Mouse (Mus musculus): ENCODE data around the gene Fgfr2.
"Not testable (repeated sequence)": the region's sequence is repeated elsewhere in the genome, so short reads cannot be mapped to it uniquely, and the experiment has no call there.

The Fgfr2 gene

DNA sequence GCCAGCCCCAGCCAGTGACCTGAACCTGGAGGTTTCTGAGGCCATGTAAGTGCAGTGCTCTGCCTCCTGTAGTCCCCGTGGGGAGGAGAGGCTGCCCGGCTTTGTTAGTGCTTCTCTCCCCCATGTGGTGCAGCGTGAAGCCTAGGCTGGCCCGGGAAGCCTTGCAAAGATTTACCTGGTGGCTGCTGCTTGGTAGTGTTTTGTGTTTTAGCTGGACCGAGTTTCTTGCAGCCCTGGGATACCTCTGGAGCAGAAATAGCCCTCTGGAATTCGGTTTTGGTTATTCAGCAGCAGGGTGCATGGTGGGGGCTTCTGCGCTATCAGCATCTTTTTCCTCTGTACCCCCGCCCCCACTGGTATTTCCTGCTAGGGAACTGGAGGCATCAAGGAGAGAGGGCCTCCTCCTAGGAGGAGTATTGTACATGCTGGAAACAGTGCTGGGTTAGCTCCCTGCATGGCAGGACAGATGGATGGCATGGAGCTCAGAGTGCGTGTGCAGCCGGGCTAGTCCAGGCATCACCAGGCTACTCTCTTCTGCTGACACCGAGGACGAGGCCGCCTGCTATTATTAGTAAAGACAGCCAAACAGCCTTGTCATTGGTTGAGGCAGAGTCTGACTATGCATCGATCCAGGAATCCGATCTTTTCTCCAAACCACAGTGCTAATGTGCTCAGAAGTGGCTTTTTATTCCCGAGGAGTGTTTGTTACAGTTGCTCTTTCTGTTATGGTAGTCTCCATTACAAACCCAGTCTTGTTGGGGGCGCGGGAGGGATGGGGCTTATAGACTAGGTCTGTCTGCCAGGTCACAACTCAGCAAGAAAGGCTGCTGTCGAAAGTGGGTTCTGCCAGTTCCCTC lies 2430.0 kb downstream of the Fgfr2 start:
- DNase-seq (ENCODE audit: low read depth, low spot score): peak; percentile 61

DNA sequence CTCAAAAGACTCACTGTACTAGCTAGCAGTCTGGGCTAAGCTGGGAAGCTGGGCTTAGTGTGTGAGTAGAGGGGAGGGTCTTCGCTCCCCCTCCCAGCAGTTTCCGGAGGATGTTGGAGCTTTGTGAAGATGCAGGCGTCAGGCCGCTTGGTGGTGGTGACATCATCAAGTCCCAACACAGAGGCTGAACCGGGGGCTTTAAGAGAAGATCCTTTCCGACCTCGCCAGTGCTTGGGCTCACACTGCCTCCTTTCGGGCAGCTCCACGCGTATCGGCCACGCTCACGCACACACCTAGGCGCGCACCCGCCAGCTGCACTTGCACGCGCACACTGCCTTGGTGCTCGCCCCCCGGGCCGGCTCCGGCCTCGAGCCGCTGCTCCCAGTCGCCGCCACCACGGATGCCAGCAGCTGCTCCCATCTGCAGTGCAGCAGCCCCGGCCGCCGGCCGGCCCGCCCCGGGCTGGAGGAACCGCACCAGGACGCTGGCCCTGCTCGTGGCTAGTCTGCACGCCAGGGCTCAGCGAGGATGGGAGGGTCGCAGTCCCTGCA lies 2430.7 kb downstream of the Fgfr2 start:
- peak; percentile 88 for DNase-seq (ENCODE audit: low read depth, low spot score)

DNA sequence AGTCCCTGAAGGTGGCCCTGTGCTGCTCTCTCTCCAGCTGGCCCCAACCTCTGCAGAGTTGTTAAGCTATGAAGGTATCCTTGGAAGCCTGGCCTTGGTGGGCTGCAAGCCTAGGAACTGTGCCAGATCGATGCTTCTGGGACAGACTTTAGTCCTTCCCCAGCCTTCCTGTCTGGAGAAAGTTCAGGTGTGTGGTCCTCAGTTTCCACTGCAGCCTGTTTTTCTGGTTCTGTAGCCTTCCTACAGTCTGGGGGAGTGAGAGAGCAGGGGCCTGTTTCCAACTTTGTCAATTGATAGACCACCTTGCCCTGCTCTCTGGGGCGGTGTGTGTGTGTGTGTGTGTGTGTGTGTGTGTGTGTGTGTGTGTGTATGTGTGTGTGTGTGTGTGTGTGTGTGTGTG lies 2431.2 kb downstream of the Fgfr2 start:
- no peak for DNase-seq (ENCODE audit: low read depth, low spot score)

DNA sequence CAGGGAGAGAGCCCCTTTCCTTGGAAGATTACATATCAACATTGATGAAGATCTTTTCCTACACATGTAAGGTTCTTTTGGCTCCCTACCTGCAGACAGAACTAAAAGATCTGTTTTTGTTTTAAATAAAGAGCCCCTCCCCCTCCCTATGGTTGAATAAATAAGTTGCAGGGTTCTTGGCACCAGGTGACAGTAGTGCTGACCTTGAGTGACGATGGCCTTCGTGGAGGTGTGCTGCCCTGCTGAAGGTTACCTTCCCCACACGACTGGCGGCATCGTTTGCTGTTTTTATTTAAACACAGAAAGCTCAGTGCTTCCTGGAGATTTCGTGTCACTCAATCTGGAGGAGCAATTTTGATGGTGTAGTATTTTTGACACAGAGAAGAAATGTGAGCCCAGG lies 2432.3 kb downstream of the Fgfr2 start:
- DNase-seq (ENCODE audit: low read depth, low spot score): no peak

DNA sequence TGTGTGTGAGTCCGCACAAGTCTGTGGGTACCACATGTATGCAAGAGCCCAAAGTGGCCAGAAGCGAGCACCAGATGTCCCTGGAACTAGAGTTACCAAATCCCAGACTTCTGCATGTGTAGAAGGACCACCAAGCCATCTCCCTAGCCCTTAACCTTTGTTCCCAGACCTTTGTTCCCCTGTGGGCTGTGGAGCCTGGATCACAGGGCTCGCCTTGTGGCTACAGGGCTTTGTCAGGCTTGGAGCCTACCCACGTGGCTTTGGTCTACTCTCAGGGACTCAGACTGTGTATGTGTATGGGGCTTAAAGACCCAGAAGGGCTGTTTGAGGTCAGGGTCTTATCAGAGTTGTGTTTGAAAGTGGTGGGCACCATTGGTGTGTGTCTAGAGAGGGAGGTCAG lies 2434.5 kb downstream of the Fgfr2 start:
- DNase-seq (ENCODE audit: low read depth, low spot score): no peak

DNA sequence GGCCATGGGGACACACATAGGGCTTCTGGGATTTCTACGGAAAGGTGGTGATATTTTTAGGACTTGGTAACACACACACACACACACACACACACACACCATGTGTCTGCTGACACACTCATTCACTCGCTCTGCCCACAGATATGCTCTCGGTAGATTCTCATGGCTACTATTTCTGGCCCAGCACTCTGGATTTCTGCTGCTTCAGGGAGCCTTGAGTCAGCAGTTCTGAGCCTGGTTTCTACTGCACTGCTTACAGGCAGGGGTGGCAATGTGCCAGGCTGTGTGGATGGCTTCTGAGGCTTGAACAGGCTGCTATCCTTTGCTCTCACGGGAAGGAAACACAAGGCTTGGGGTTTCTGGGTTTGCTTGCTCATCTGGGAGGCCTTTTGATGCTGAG lies 2441.4 kb downstream of the Fgfr2 start:
- no peak for DNase-seq (ENCODE audit: low read depth, low spot score)

DNA sequence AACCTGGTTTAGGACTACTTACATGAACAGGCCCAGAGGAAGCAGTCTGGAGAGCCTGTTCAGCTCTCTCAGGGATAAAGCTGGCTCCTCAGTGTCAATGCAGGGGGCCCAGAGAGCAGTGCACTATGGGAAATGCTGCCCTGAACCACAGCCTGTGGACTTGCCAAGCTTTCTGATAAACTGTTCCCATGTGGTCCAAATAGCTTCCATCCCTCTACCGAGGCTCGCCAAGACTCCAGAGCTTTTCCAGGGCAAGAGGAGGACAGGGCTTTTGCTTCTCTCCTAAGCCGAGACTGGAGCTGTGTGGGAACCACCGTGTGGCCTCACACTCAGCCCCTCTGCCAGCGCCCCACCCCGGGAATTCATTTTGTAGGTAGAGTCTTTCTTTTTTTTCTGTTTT lies 2444.7 kb downstream of the Fgfr2 start:
- DNase-seq (ENCODE audit: low read depth, low spot score): no peak

DNA sequence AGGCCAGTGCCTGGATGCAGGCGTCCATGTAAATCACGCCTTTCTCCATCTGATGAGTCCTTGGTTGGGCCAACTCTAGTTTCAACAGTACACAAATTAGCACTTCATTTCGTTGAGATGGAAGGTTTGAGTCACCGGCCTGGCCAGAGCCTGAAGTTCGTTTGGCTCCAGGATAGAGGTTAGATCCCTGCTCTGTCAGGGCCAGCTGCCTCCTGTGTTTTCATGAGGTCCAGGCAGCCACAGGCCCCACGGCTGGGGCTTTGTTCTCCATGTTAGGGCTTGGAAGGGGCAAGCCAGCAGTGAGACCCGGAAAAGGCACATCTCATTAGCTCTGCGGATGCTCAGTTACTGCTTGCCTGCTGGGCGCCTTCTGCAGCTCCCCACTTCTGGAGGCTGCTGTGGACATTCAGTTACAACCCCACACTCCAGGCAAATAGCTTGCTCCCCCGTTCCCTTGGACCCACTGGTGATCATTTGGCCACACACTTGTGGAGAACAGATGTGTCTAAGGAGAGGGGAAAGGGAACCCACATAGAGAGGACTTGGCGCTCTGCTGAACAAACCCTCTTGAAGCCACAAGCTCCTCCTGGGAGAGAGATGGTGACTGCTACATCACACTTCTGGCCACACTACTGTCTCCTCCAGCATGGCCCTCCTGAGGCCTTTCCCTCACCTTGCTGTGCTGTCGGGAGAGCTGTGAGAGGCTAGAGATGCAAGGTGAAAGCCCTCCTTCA lies 2445.4 kb downstream of the Fgfr2 start:
- no peak for DNase-seq (ENCODE audit: low read depth, low spot score)

DNA sequence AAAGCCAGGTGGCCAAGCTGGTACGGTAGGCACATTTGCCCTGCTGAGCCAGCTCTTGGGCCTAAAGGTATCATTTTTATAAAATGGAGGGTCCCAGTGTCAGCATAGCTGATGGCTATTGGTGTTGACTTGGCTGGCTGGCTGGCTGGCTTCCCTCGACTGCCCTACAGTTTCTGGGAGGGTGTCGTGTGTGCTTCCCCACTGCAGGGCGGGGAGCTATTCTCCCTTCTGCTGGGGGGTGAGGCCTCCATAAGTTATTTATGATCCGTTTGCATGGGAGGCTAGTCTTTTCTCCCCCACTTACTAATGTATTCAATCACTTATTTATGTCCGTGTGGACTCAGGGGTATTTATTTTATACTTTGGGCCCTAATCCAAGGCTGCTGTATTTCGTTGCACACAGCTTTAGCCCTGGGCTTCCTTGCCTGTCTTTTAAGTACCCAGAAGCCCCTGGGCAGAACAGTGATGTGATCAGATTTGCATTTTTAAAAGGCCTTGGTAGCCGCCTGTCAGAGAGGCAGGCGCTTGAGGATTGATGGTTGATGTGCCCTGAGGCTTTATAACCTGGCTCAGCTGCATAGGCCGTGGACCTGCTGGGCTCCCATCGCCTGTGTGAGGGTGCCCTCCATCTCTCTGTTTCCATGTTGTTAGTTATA lies 2446.1 kb downstream of the Fgfr2 start:
- DNase-seq (ENCODE audit: low read depth, low spot score): no peak

DNA sequence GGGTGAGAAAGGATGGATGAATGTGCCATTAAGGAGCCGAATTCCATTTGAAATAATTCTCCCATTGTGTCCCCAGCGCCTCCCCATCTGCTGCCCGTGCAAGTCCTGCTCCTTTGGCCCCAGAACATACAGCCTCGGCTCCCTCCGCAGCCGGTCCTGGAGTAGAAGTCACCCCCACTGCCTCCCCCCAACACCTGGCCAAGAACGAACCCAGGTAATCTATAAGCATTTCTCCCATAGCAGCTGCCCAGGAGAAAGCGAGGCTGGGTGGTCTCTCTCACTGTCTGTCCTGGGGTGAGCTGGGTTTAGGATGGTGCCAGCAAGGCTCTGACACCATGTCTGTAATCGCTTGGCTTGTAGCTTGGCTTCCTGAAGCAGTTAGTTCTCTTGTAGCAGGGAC lies 2448.6 kb downstream of the Fgfr2 start:
- no peak for DNase-seq (ENCODE audit: low read depth, low spot score)

DNA sequence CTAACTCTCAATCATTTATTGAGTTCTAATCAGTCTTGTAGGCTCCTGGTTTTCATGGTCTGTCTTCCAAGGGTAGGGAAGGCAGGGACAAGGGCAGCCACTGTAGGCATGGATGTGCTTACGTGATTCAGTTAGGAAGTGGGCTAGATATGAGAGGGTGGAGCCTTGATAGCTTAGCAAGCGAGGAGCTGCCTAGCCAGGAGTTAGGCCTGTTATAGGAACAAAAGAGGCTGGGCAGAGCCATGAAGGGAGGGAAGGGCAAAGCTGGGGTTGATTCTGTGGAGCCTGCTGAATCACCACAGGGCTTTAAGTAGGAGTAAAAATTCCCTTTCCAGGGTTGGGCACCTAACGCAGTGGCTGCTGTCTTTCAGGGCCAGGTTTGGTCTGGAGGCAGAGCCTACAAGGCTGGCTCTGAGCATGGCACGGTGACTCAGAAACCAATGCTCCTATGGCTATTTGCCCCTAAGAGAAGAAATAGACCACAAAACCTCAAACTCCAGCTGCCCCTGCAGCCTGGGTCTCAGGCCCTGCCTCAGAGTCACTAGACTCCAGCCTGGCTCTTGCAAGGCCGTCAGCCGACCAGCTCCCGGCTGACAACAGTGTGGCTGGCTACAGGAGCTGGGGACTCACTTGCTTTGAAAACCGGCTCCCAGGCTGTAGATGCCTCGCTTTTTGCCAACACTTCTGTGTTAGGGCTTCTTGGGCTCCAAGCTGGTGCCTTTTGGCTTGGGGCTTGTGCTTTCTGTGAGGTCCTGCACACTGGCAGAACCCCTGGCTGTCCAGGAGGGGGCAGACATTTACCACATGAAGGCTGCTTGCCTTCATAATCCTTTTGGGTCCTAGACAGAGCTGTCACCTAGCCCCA lies 2449.7 kb downstream of the Fgfr2 start:
- peak; percentile 49 for DNase-seq (ENCODE audit: low read depth, low spot score)

DNA sequence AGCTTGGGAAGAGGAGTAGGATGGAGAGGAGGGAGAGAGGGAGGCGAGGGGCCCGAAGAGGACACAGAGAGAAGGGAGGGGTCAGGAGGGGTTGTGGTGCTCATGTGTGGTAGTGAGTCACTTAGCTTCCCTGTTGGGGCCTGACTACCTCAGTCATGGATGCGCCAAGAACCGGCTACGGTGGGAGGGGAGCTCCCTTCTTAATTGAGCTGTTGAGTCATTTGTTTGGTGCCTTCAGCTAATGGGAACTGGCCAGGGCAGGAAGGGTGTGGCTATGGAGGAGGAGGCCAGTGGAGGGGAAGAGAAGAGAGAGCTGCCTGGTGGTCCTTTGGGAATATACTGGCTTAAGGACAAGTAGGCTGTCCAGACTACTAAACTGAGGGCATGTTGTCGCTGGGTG lies 2451.8 kb downstream of the Fgfr2 start:
- DNase-seq (ENCODE audit: low read depth, low spot score): no peak

DNA sequence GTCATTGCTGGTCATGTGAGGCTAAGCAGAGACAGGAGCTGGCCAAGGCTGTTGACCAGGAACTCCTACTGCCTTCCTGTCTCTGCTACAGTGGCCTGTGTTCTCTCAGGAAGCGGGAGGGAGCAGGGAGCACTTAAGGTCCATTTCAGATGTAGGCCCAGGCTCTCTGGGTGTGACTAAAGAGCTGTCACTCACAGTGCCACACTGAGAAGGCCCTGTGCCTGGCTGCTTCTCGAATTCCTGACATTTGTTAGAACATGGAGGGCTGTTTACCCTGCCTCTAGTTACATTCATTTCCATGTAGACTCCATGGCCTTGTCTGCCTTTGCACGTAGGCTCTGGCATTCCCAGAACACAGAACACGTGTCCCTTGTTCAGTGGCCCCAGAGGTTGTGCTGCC lies 2452.8 kb downstream of the Fgfr2 start:
- DNase-seq (ENCODE audit: low read depth, low spot score): no peak

DNA sequence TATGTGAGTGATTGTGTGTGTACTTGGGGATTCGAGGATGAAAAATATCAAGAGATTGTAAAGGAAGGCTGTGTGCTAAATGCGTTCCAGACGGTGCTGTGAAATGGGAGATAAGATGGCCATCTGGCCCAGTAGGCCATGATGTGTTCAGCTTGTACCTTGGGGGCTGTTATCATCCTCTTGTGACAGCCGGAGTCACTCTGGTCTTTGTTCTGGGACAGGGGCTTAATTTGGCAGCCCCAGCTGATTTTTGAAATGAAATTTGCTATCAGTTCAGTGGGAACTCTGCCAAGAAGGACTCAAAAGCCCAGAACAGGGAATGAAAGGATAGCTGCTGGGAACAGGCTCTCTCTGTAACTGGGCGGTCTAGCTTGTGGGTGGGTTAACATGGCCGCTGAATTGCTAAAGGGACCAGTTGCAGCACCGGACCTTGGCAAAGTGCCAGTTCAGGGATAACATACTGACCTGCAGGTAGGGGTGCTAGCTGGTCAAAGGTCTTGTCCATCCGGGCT lies 2453.7 kb downstream of the Fgfr2 start:
- DNase-seq (ENCODE audit: low read depth, low spot score): no peak

DNA sequence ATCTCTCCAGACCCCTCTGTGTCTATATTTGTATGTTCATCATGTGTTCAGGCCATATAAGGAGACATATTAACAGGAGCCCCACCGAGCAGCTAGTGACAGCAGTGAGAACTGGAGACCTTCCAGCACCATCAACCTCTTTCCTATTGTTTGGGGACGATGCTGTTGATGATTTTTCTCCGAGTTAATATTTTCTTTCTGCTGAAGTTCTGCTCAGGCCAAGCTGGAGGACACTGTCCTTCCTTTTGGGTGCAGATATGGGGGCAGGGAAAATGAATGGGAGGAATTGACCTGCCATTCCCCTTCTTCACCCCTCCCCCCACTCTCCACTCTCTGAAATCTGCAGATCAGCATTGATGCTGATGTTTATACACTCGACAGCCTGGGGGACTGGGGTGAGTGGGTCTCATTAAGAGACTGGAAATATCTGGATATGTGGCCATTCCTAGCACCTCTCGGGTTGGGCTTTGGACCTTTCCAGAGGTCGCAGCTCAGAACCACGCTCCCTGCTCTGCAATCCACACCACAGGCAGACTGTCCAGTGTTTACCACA lies 2454.3 kb downstream of the Fgfr2 start:
- no peak for DNase-seq (ENCODE audit: low read depth, low spot score)

DNA sequence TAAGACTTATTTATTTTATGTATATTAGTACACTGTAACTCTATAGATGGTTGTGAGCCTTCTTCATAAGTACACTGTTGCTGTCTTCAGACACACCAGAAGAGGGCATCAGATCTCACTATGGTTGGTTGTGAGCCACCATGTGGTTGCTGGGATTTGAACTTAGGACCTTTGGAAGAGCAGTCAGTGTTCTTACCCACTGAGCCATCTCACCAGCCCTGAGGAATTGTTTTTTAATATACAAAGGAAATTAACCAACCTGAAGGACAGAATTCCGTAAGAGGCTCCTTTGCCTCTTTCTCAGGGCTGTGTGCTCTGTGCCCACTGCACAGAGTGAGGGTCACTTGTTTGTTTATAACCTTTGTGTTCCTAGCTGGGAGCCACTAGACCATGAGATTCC lies 2455.1 kb downstream of the Fgfr2 start:
- DNase-seq (ENCODE audit: low read depth, low spot score): not testable (repeated sequence)

DNA sequence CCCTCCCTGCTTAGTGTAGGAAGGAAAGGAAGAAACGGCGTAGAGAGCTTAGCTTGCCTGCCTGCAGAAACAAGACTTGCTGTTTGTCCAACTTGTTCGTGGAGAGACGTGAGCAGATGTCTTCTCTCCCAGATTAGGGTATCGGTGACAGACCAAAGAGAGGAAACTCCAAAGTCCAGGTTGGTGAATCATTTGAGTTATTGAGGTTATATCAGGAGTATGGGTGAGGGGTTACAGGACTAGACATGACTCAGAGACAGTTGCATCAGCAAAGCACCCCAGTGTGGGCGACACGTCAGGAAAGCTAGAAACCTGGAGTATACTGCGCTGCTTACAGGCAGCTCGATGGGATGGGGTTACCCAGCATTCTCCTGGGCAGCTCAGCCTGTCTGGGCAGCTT lies 2457.8 kb downstream of the Fgfr2 start:
- DNase-seq (ENCODE audit: low read depth, low spot score): no peak

DNA sequence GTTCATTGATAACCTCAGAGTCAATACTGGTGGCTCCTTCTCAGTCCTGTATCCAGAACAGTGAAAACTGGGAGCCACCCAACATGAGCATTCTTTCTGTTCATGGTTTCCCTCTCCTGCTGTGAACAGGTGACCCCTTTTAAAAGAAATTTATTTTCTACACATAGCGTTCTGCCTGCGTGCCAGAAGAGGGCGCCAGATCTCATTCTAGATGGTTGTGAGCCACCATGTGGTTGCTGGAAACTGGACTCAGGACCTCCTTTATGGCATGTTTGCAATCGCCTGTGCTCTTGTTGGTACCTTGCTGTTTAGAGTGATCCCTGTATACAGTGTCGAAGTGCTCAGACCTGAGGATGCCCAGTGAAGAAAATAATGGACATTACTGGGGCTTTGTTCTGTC lies 2458.5 kb downstream of the Fgfr2 start:
- DNase-seq (ENCODE audit: low read depth, low spot score): no peak

DNA sequence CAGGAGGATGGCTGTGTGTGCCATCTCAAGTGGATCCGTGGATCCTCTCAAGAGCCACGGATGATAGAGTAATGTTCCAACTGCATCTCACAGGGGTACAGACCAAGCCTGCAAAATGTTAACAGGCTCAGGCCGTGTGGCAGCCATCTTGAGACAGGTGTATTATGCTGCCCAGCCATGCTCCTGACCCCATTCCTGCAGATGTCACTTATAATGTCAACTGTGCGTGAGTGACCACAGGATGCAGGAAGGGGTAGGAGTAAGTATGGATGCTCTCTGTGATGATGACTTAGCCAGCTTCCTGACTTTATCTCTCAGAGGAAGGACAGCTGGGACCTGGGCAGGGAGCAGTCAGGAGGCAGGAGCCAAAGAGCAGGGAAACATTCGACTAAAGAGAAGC lies 2459.1 kb downstream of the Fgfr2 start:
- no peak for DNase-seq (ENCODE audit: low read depth, low spot score)

DNA sequence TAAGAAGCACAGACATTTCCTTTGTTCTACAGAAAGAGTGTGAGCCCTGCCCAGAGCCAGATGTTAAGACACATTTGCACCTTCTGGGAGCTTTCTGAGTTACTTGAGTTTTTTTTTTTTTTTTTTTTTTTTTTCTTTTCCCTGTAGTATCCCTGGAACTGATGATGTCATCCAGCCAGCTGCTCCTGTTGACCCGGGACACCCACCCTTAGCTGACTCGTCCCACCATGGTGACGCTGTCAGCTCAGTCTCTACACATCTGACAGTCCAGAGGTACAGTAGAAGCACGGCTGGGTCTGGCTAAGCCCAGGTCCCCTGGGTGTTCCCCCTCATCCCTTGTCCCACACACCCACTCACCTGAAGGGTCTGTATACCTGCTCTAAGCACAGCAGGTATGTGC lies 2460.3 kb downstream of the Fgfr2 start:
- no peak for DNase-seq (ENCODE audit: low read depth, low spot score)

DNA sequence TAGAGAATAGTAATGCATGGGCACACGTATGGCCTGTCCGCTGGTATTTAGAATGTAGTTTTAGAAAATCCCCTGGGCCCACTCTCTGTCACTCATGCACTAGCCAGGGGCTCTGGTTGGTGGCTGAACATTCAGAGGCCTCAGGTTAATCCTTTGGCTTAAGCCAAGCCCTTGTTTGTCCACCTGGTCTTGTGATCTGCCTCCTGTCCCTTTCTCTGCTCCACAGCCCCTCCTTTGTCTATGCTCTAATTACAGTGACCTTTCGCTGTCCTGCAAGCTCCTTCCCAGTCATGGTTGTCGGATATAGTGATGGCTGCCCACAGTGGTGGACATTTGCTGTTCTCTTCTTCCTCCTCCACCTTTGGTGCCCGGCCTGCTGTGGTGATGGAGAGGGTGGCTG lies 2460.9 kb downstream of the Fgfr2 start:
- no peak for DNase-seq (ENCODE audit: low read depth, low spot score)
